Mouse (Mus musculus) induced T-regulatory cell, adult 2 months (primary cell): ENCODE data around the gene 4931409K22Rik.
A peak's percentile ranks its signal among the peaks of the same experiment; 100 is the strongest.
"Not testable (repeated sequence)": the region's sequence is repeated elsewhere in the genome, so short reads cannot be mapped to it uniquely, and the experiment has no call there.

ENCODE experiments used
- DNase-seq: peaks from one replicate; pipeline ENCODE4 v3.0.0-alpha.2; 2012; ENCODE audit warnings: low read depth

The 4931409K22Rik gene

GRCm38 (mm10) chr5:24593230-24593629, 36.6 kb upstream of the 4931409K22Rik start:
- DNase-seq: no peak

- DNase-seq: no peak
Measured at GRCm38 (mm10) chr5:24592471-24593160, 36.0 kb upstream of the 4931409K22Rik start.

GRCm38 (mm10) chr5:24591796-24592470, 35.3 kb upstream of the 4931409K22Rik start:
- DNase-seq: no peak

GRCm38 (mm10) chr5:24591268-24591721, 34.7 kb upstream of the 4931409K22Rik start:
- DNase-seq: no peak

GRCm38 (mm10) chr5:24589511-24590500, 33.2 kb upstream of the 4931409K22Rik start:
- DNase-seq: no peak

GRCm38 (mm10) chr5:24587200-24587577, 30.6 kb upstream of the 4931409K22Rik start:
- DNase-seq: peak; percentile 49

GRCm38 (mm10) chr5:24586547-24587199, 30.1 kb upstream of the 4931409K22Rik start, which contains the start of gene Chpf2:
TSS of gene Chpf2 (plus strand) at chr5:24586741.
- peak; percentile 93 for DNase-seq

- no peak for DNase-seq
Measured at GRCm38 (mm10) chr5:24586106-24586505, 29.5 kb upstream of the 4931409K22Rik start.

- peak; percentile 24 for DNase-seq
Measured at GRCm38 (mm10) chr5:24578109-24578963, 21.7 kb upstream of the 4931409K22Rik start.

- DNase-seq: peak; percentile 100
Measured at GRCm38 (mm10) chr5:24577183-24577929, 20.7 kb upstream of the 4931409K22Rik start, which contains the start of gene Abcf2. TSS of gene Abcf2 (minus strand) at chr5:24577467.

GRCm38 (mm10) chr5:24576801-24577182, 20.2 kb upstream of the 4931409K22Rik start:
- no peak for DNase-seq

GRCm38 (mm10) chr5:24575948-24576347, 19.3 kb upstream of the 4931409K22Rik start:
- DNase-seq: peak; percentile 26

- DNase-seq: not testable (repeated sequence)
Measured at GRCm38 (mm10) chr5:24555335-24555734, 1.3 kb downstream of the 4931409K22Rik start.

- DNase-seq: no peak
Measured at GRCm38 (mm10) chr5:24553621-24554244, 2.9 kb downstream of the 4931409K22Rik start.

- DNase-seq: no peak
Measured at GRCm38 (mm10) chr5:24551317-24551688, 5.3 kb downstream of the 4931409K22Rik start.

GRCm38 (mm10) chr5:24550598-24551316, 5.9 kb downstream of the 4931409K22Rik start:
- peak; percentile 17 for DNase-seq

GRCm38 (mm10) chr5:24542643-24543042, 14.0 kb downstream of the 4931409K22Rik start:
- peak; percentile 22 for DNase-seq

GRCm38 (mm10) chr5:24541144-24541569, 15.5 kb downstream of the 4931409K22Rik start:
- DNase-seq: no peak
